Mouse (Mus musculus) lung, postnatal 0 days (tissue): Measurements from ENCODE around the gene Rhbdd1.

Source experiments
- CTCF ChIP-seq: IDR thresholded peaks from 2 replicates; pipeline ENCODE4 v1.5.1; 2016; ENCODE audit warnings: antibody characterized with exemption, mild to moderate bottlenecking
- EP300 ChIP-seq: IDR thresholded peaks from 2 replicates; pipeline ENCODE4 v1.6.1; 2016; ENCODE audit warnings: antibody characterized with exemption, mild to moderate bottlenecking, control low read depth

DNA sequence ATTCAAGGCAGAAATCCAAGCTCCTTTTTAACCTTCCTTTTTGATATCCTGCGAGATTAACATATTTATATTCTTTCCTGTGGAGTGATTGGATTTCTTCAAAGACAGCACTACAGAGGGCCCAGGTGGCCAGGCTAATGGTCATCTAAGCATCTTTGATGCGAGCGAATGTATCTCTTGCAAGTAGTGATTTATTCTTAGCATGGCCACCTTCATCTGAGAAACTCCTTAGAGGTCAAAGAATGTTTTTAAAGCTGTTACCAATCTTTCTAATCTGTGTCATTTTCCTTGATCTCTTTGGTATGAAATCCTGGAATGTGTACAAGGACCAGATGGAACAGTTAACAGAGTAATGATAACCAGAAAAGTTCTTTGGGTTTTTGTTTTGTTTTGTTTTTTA, 59.2 kb downstream of the Rhbdd1 start:
- TF ChIP-seq CTCF, result no peak
- TF ChIP-seq EP300, result no peak
